Mouse (Mus musculus): Measurements from ENCODE around the gene Slc25a24.

The Slc25a24 gene

GRCm38 (mm10) chr3:109122641-109123530 is at the start of gene Slc25a24:
Gene Slc25a24 (plus strand): TSS chr3:109123149.
- DNase-seq: no peak

GRCm38 (mm10) chr3:109080169-109080568 is 42.8 kb upstream of the Slc25a24 start, which contains the start of gene Slc25a54:
Gene Slc25a54 (plus strand): TSS chr3:109080469.
- DNase-seq: no peak

GRCm38 (mm10) chr3:109084418-109084817 is 38.5 kb upstream of the Slc25a24 start:
- DNase-seq: no peak

- no peak for DNase-seq
Observed at GRCm38 (mm10) chr3:109088460-109088859, 34.5 kb upstream of the Slc25a24 start.

- no peak for DNase-seq
Observed at GRCm38 (mm10) chr3:109104702-109105101, 18.2 kb upstream of the Slc25a24 start.

GRCm38 (mm10) chr3:109117136-109117535 is 5.8 kb upstream of the Slc25a24 start:
- no peak for DNase-seq

- DNase-seq: no peak
Observed at GRCm38 (mm10) chr3:109119562-109119961, 3.4 kb upstream of the Slc25a24 start.

- no peak for DNase-seq
Observed at GRCm38 (mm10) chr3:109119973-109120372, 3.0 kb upstream of the Slc25a24 start.

GRCm38 (mm10) chr3:109123531-109123981 is 607 bp downstream of the Slc25a24 start:
- peak; percentile 24 for DNase-seq

- DNase-seq: no peak
Observed at GRCm38 (mm10) chr3:109124091-109124490, 1.1 kb downstream of the Slc25a24 start.

- no peak for DNase-seq
Observed at GRCm38 (mm10) chr3:109125531-109125930, 2.6 kb downstream of the Slc25a24 start.

- no peak for DNase-seq
Observed at GRCm38 (mm10) chr3:109129768-109130167, 6.8 kb downstream of the Slc25a24 start.

GRCm38 (mm10) chr3:109132966-109133365 is 10.0 kb downstream of the Slc25a24 start:
- DNase-seq: no peak

GRCm38 (mm10) chr3:109134036-109134435 is 11.1 kb downstream of the Slc25a24 start:
- no peak for DNase-seq

- no peak for DNase-seq
Observed at GRCm38 (mm10) chr3:109135352-109135751, 12.4 kb downstream of the Slc25a24 start.

- DNase-seq: no peak
Observed at GRCm38 (mm10) chr3:109152561-109152960, 29.6 kb downstream of the Slc25a24 start.

- no peak for DNase-seq
Observed at GRCm38 (mm10) chr3:109153410-109153809, 30.5 kb downstream of the Slc25a24 start.

- DNase-seq: no peak
Observed at GRCm38 (mm10) chr3:109155926-109156669, 33.1 kb downstream of the Slc25a24 start.

- no peak for DNase-seq
Observed at GRCm38 (mm10) chr3:109157481-109157880, 34.5 kb downstream of the Slc25a24 start.

GRCm38 (mm10) chr3:109164088-109164487 is 41.1 kb downstream of the Slc25a24 start:
- DNase-seq: no peak

- DNase-seq: no peak
Observed at GRCm38 (mm10) chr3:109164644-109165043, 41.7 kb downstream of the Slc25a24 start.

GRCm38 (mm10) chr3:109165214-109165829 is 42.4 kb downstream of the Slc25a24 start:
- no peak for DNase-seq

- no peak for DNase-seq
Observed at GRCm38 (mm10) chr3:109169121-109169520, 46.2 kb downstream of the Slc25a24 start.
